Mouse (Mus musculus) liver, embryonic 11.5 days (tissue): ENCODE measurements around the gene Kmt2c. TPM values are rescaled to one million over a fixed set of nuclear protein-coding genes. Genes with fewer than 3 reads are reported as not detected.

Experiments used
- ATAC-seq: fragments of 200-750 bp; cut with Nextera tagmentation; replicated peaks from 2 replicates; pipeline ENCODE4 v1.8.0; 2017; ENCODE audit warnings: moderate number of reproducible peaks, mild to moderate bottlenecking, moderate TSS enrichment, moderate library complexity; ENCODE audit not compliant: low FRiP score
- DNase-seq: peaks from one replicate; pipeline ENCODE4 v3.0.0-alpha.2; 2017; ENCODE audit warnings: low spot score
- H3K27ac ChIP-seq: fragments of 300-500 bp; sonication (generic); 2 replicates; pipeline ENCODE4 v1.5.1; 2014; ENCODE audit warnings: mild to moderate bottlenecking, low read depth, low read length, control low read depth
- H3K27me3 ChIP-seq: fragments of 300-500 bp; sonication (generic); replicated peaks from 2 replicates; pipeline ENCODE4 v1.6.1; 2014; ENCODE audit warnings: low read length, mixed read lengths; ENCODE audit not compliant: control insufficient read depth, insufficient read depth
- H3K36me3 ChIP-seq: fragments of 300-500 bp; sonication (generic); 2 replicates; pipeline ENCODE4 v1.6.1; 2014; ENCODE audit warnings: mild to moderate bottlenecking, low read length, moderate library complexity, mixed read lengths; ENCODE audit not compliant: control insufficient read depth, insufficient read depth
- H3K4me1 ChIP-seq: fragments of 300-500 bp; sonication (generic); replicated peaks from 2 replicates; pipeline ENCODE4 v1.6.1; 2014; ENCODE audit warnings: low read length, mixed read lengths; ENCODE audit not compliant: control insufficient read depth, insufficient read depth
- H3K4me2 ChIP-seq: fragments of 300-500 bp; sonication (generic); 2 replicates; pipeline ENCODE4 v1.6.1; 2014; ENCODE audit warnings: mild to moderate bottlenecking, control low read depth, moderate library complexity
- H3K4me3 ChIP-seq: fragments of 300-500 bp; sonication (generic); 2 replicates; pipeline ENCODE4 v1.5.1; 2014; ENCODE audit warnings: low read depth, low read length, control low read depth
- H3K9ac ChIP-seq: fragments of 300-500 bp; sonication (generic); 2 replicates; pipeline ENCODE4 v1.6.1; 2014; ENCODE audit warnings: low read depth, low read length, control low read depth
- H3K9me3 ChIP-seq: fragments of 300-500 bp; sonication (generic); 2 replicates; pipeline ENCODE4 v1.6.1; 2016; ENCODE audit warnings: low read length, inconsistent platforms, mixed read lengths; ENCODE audit not compliant: control insufficient read depth
- WGBS: fragments of 180-500 bp; shearing (Covaris S2); extraction: QIAGEN DNeasy Blood & Tissue Kit; methylation state at CpG from one replicate; pipeline ENCODE4 v1.1.7; 2014; 5-methylcytosine and 5-hydroxymethylcytosine counted together
- polyA plus RNA-seq: library from polyadenylated mRNA; unstranded; fragments of >200 nt; fragmentation: Nextera tagmentation; extraction: Ambion mirVana; gene quantifications from 2 replicates; pipeline ENCODE4 v1.2.1, GENCODE M21; 2014

Gene Kmt2c
- polyA plus RNA-seq, 1 experiment from 2014 or later = 14.0 TPM

GRCm38 (mm10) chr5:25499423-25500398, 1.1 kb upstream of the Kmt2c start:
- H3K27me3 ChIP-seq = no peaks in the 10 kb centered on the region
- H3K9ac ChIP-seq = peak overlapping the region; percentile 91
- DNase-seq = peak; percentile 99
- H3K27ac ChIP-seq = peak overlapping the region; percentile 100
- peak; percentile 79 for ATAC-seq
- peak overlapping the region; percentile 97 for H3K4me3 ChIP-seq
- H3K4me1 ChIP-seq = peaks cover 9% of the 10 kb centered on the region
- no peaks in the 10 kb centered on the region for H3K9me3 ChIP-seq
- H3K36me3 ChIP-seq = no peaks in the 10 kb centered on the region
- WGBS = under 1% methylated on average over 86 of the region's 90 CpGs
- peak overlapping the region; percentile 88 for H3K4me2 ChIP-seq

GRCm38 (mm10) chr5:25498821-25499422, 339 bp upstream of the Kmt2c start:
- under 1% methylated on average over 54 of the region's 87 CpGs for WGBS
- ATAC-seq = peak; percentile 77
- Histone ChIP-seq H3K27me3 (no peaks in the 10 kb centered on the region), H3K9ac (peak overlapping the region; percentile 91), H3K9me3 (no peaks in the 10 kb centered on the region), H3K27ac (peak overlapping the region; percentile 100), H3K4me3 (peak overlapping the region; percentile 97), H3K4me1 (peaks cover 11% of the 10 kb centered on the region), H3K4me2 (peak overlapping the region; percentile 88), H3K36me3 (no peaks in the 10 kb centered on the region)
- DNase-seq = no peak

DNA sequence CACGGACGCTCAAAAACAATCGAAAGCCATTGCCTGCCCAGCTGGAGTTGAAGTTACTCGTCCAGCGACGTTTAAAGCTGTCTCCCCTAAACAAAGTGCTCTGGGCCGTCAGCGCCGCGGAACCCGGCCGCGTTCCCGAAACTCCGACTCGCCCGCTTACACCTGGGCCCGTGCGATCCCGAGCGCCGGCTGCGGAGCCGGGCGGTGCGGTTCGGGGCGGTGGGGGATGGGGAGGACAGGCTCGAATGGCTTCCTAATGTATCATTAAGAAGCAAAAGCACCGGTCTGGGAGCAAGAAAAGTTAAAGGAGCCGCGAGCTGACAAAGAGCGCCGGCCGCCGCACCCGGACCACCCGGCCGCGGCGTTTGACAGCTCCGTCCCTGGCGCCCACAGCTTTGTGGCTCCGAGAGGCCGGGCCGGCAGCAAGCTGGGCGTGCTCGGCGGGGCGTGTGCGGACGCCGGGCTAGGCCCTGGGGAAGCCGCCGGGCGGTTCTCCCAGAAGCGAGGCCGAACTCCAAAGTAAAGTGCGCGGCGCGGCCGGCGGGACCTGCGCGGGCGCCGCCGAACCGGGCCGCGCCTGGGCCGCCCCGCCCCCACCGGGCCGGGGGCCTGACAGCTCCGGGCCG, 750 bp downstream of the Kmt2c start:
- under 1% methylated on average over 78 of the region's 78 CpGs for WGBS
- Histone ChIP-seq H3K4me1 (peaks cover 11% of the 10 kb centered on the region), H3K36me3 (no peaks in the 10 kb centered on the region), H3K4me2 (peak overlapping the region; percentile 76), H3K27me3 (no peaks in the 10 kb centered on the region), H3K4me3 (peak overlapping the region; percentile 97), H3K9me3 (no peaks in the 10 kb centered on the region), H3K9ac (peak overlapping the region; percentile 99), H3K27ac (peak overlapping the region; percentile 98)
- ATAC-seq = peak; percentile 46
- DNase-seq = peak; percentile 73

DNA sequence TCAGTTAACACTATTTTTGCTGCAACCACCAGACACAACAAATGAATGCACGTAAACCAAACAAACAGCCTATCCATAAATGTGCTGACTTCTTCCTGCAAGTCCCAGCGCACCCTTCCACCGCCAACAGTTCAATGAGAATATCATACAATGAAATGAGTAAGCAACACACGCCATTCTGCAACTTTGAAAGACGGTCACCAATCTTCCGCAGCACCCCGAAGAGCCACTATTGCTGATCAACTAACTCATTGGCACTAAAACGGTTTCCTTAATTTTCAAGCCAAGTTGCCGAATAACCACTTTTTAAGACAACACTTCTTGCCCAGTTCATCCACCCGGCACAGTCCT, 1.2 kb downstream of the Kmt2c start:
- Histone ChIP-seq H3K9ac (peak overlapping the region; percentile 99), H3K36me3 (no peaks in the 10 kb centered on the region), H3K27me3 (no peaks in the 10 kb centered on the region), H3K27ac (peak overlapping the region; percentile 98), H3K4me1 (peaks cover 11% of the 10 kb centered on the region), H3K9me3 (no peaks in the 10 kb centered on the region), H3K4me3 (peak overlapping the region; percentile 97), H3K4me2 (peak overlapping the region; percentile 76)
- DNase-seq = no peak
- no peak for ATAC-seq
- 3% methylated on average over 10 of the region's 10 CpGs for WGBS

- H3K4me2 ChIP-seq = peak overlapping the region; percentile 76
- no peak overlapping the region for H3K9ac ChIP-seq
- H3K4me1 ChIP-seq = peaks cover 11% of the 10 kb centered on the region
- ATAC-seq = no peak
- no peak overlapping the region for H3K27ac ChIP-seq
- no peak for DNase-seq
- WGBS = 37% methylated on average over 2 of the region's 2 CpGs
- no peaks in the 10 kb centered on the region for H3K27me3 ChIP-seq
- peak overlapping the region; percentile 97; the same call in 1 of the 2 replicates for H3K4me3 ChIP-seq
- H3K9me3 ChIP-seq = no peaks in the 10 kb centered on the region
- no peaks in the 10 kb centered on the region for H3K36me3 ChIP-seq
Measured at GRCm38 (mm10) chr5:25496652-25497051, 1.9 kb downstream of the Kmt2c start.

GRCm38 (mm10) chr5:25478863-25479262, 19.7 kb downstream of the Kmt2c start:
- no peak overlapping the region for H3K4me3 ChIP-seq
- DNase-seq = no peak
- no peak for ATAC-seq
- no peak overlapping the region for H3K9ac ChIP-seq
- no peak overlapping the region for H3K4me2 ChIP-seq
- no peaks in the 10 kb centered on the region for H3K27me3 ChIP-seq
- H3K4me1 ChIP-seq = peaks cover 10% of the 10 kb centered on the region; the same call in 1 of the 2 replicates
- H3K36me3 ChIP-seq = no peaks in the 10 kb centered on the region
- no peak overlapping the region for H3K27ac ChIP-seq
- no peaks in the 10 kb centered on the region for H3K9me3 ChIP-seq

DNA sequence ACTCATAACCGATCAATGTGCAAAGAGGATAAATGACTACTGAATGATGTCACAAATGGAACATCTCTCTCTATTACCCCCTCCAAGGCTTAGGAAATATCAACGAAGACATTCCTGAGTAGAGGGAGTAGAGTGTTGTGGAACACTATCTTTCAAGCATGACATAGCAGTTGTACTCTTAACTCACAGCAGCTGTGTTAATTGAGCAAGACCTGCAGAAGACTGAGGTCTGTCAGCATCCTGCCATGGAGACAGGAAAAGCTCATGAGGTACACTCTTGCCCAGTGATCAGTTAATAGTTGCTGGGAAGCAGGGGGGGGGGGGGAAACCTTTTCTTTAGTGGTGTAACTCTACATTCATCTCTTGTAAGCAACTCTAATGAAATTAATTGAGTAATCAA, 22.8 kb downstream of the Kmt2c start:
- Histone ChIP-seq H3K27ac (no peak overlapping the region), H3K4me3 (no peak overlapping the region), H3K27me3 (no peaks in the 10 kb centered on the region), H3K9ac (no peak overlapping the region), H3K4me1 (peaks cover 12% of the 10 kb centered on the region; the same call in 1 of the 2 replicates), H3K36me3 (no peaks in the 10 kb centered on the region), H3K9me3 (no peaks in the 10 kb centered on the region), H3K4me2 (no peak overlapping the region)
- DNase-seq (no peak), ATAC-seq (0 out of 2 replicates have a peak, but pooled peaks have one; percentile 53)
- WGBS = 62% methylated on average over 2 of the region's 2 CpGs

DNA sequence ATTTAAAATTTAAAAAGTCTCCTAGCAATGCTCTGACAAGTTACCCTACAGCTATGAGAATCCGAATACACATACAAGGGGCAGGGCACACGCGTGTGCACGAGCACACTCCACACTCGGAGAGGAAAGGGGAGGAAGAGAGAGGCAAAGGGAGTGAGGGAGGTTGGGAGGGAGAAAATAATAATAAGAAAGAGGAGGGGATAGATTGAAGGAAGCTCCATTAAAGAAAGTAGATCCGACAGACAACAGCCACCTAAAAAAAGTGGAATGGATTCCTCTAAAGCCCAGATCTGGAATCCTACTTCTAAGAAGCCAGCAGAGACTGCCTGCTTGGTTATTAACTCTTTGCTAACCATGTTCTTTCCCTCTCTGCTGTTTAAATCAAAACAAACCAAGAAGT, 26.5 kb downstream of the Kmt2c start:
- Histone ChIP-seq H3K9me3 (no peaks in the 10 kb centered on the region), H3K9ac (no peak overlapping the region), H3K27ac (no peak overlapping the region), H3K4me3 (peak overlapping the region; percentile 20), H3K4me1 (peaks cover 7% of the 10 kb centered on the region; the same call in 1 of the 2 replicates), H3K4me2 (peak overlapping the region; percentile 38), H3K27me3 (no peaks in the 10 kb centered on the region), H3K36me3 (no peaks in the 10 kb centered on the region)
- ATAC-seq (no peak), DNase-seq (no peak)
- 13% methylated on average over 6 of the region's 6 CpGs for WGBS
